Mouse (Mus musculus) embryonic fibroblast, embryonic 13.5 days (primary cell): Measurements from ENCODE around the gene Chek1.

ENCODE experiments used
- CTCF ChIP-seq: IDR thresholded peaks from 2 replicates; pipeline ENCODE4 v1.5.1; 2011; ENCODE audit warnings: mild to moderate bottlenecking, control low read depth, low read length, moderate library complexity, borderline replicate concordance; ENCODE audit not compliant: insufficient read depth
- POLR2A ChIP-seq: IDR thresholded peaks from 2 replicates; pipeline ENCODE4 v1.6.1; 2011; ENCODE audit warnings: low read depth, mild to moderate bottlenecking, control low read depth, low read length, moderate library complexity

DNA sequence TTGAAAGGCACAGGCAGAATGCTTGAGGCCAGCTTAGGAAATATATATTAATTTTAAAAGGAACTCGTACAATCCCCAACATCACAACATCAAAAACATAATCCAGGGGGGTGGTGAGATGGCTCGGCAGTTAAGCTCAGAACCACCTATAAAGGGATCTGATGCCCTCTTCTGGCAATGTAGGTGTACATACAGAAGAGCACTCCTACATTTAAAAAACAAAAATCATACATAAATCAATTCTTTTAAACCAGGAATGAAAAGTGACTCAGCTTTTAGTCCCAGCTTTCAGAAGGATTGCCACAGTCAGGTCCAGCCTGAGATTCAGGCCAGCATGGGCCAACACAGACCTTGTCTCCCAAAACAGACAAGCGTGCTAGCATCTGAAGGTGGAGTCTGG lies 10.2 kb downstream of the Chek1 start:
- TF ChIP-seq POLR2A (no peak), CTCF (no peak)
